Mouse (Mus musculus) brain, embryonic 14.5 days (tissue): ENCODE measurements at regions not wholly inside any gene's neighbourhood (a gene's known extent, or its start where the extent isn't known, plus 50 kb on each side); places are given as distances from the start of the nearest gene placed in this dataset.
"Not testable (repeated sequence)": the region's sequence is repeated elsewhere in the genome, so short reads cannot be mapped to it uniquely, and the experiment has no call there.

Source experiments
- CTCF ChIP-seq: fragments of 200-500 bp; IDR thresholded peaks from 2 replicates; pipeline ENCODE4 v1.5.1; 2012; ENCODE audit warnings: inconsistent platforms, mild to moderate bottlenecking, moderate library complexity, borderline replicate concordance; ENCODE audit not compliant: insufficient read depth, insufficient read length; ENCODE audit errors: extremely low read depth
- POLR2A ChIP-seq: fragments of 200-500 bp; IDR thresholded peaks from 2 replicates; pipeline ENCODE4 v1.6.1; 2012; ENCODE audit warnings: mild to moderate bottlenecking, inconsistent platforms, borderline replicate concordance; ENCODE audit not compliant: poor library complexity, insufficient read depth, insufficient read length, severe bottlenecking; ENCODE audit errors: extremely low read depth

GRCm38 (mm10) chr14:53073126-53073525 lies 577.6 kb upstream of the Olfr1507 start:
- not testable (repeated sequence) for TF ChIP-seq CTCF, POLR2A
